Mouse (Mus musculus) neural tube, embryonic 14.5 days (tissue): ENCODE data around the gene Rgs9bp. TPM values are rescaled to one million over a fixed set of nuclear protein-coding genes. Genes with fewer than 3 reads are reported as not detected.

Experiments
- ATAC-seq: fragments of 200-750 bp; cut with Nextera tagmentation; 2 replicates; pipeline ENCODE4 v1.8.0; 2017; ENCODE audit warnings: low read depth, mild to moderate bottlenecking, moderate TSS enrichment, moderate library complexity
- H3K27ac ChIP-seq: fragments of 300-500 bp; sonication (generic); 2 replicates; pipeline ENCODE4 v1.5.1; 2014; ENCODE audit warnings: low read depth, mild to moderate bottlenecking, control low read depth, low read length, moderate library complexity, mixed read lengths
- H3K27me3 ChIP-seq: fragments of 300-500 bp; sonication (generic); 2 replicates; pipeline ENCODE4 v1.6.1; 2014; ENCODE audit warnings: low read length; ENCODE audit not compliant: control insufficient read depth, insufficient read depth
- H3K36me3 ChIP-seq: fragments of 300-500 bp; sonication (generic); 2 replicates; pipeline ENCODE4 v1.6.1; 2014; ENCODE audit warnings: low read length, mixed read lengths; ENCODE audit not compliant: control insufficient read depth, insufficient read depth
- H3K4me1 ChIP-seq: fragments of 300-500 bp; sonication (generic); 2 replicates; pipeline ENCODE4 v1.6.1; 2014; ENCODE audit warnings: low read length; ENCODE audit not compliant: control insufficient read depth, insufficient read depth
- H3K4me2 ChIP-seq: fragments of 300-500 bp; sonication (generic); 2 replicates; pipeline ENCODE4 v1.6.1; 2014; ENCODE audit warnings: mild to moderate bottlenecking, low read depth, low read length, control low read depth
- H3K4me3 ChIP-seq: fragments of 300-500 bp; sonication (generic); 2 replicates; pipeline ENCODE4 v1.5.1; 2014; ENCODE audit warnings: low read depth, low read length, control low read depth, mixed read lengths
- H3K9ac ChIP-seq: fragments of 300-500 bp; sonication (generic); replicated peaks from 2 replicates; pipeline ENCODE4 v1.6.1; 2014; ENCODE audit warnings: low read depth, mild to moderate bottlenecking, control low read depth, low read length, mixed read lengths
- H3K9me3 ChIP-seq: fragments of 300-500 bp; sonication (generic); 2 replicates; pipeline ENCODE4 v1.6.1; 2016; ENCODE audit warnings: low read length; ENCODE audit not compliant: control insufficient read depth
- WGBS: fragments of 180-500 bp; shearing (Covaris S2); extraction: QIAGEN DNeasy Blood & Tissue Kit; methylation state at CpG from one replicate; pipeline ENCODE4 v1.1.7; 2014; 5-methylcytosine and 5-hydroxymethylcytosine counted together
- polyA plus RNA-seq: library from polyadenylated mRNA; unstranded; fragments of >200 nt; fragmentation: Nextera tagmentation; extraction: Ambion mirVana; gene quantifications from 2 replicates; pipeline ENCODE4 v1.2.1, GENCODE M21; 2014

Rgs9bp gene
- polyA plus RNA-seq, 1 experiment from 2014 or later, result 0.08 TPM

GRCm38 (mm10) chr7:35601106-35601505, 15.7 kb upstream of the Rgs9bp start:
- Histone ChIP-seq H3K4me2 (no peak overlapping the region), H3K4me1 (no peaks in the 10 kb centered on the region), H3K27me3 (no peaks in the 10 kb centered on the region), H3K4me3 (no peak overlapping the region), H3K27ac (no peak overlapping the region), H3K9me3 (no peaks in the 10 kb centered on the region), H3K9ac (no peak overlapping the region), H3K36me3 (no peaks in the 10 kb centered on the region)
- 93% methylated on average over 6 of the region's 6 CpGs for WGBS
- ATAC-seq, result no peak

- H3K4me1 ChIP-seq, result no peaks in the 10 kb centered on the region
- ATAC-seq, result no peak
- no peaks in the 10 kb centered on the region for H3K9me3 ChIP-seq
- H3K36me3 ChIP-seq, result no peaks in the 10 kb centered on the region
- H3K4me3 ChIP-seq, result no peak overlapping the region
- H3K27ac ChIP-seq, result no peak overlapping the region
- no peak overlapping the region for H3K9ac ChIP-seq
- no peak overlapping the region for H3K4me2 ChIP-seq
- 93% methylated on average over 10 of the region's 10 CpGs for WGBS
- no peaks in the 10 kb centered on the region for H3K27me3 ChIP-seq
Observed at GRCm38 (mm10) chr7:35600031-35600430, 14.6 kb upstream of the Rgs9bp start.

DNA sequence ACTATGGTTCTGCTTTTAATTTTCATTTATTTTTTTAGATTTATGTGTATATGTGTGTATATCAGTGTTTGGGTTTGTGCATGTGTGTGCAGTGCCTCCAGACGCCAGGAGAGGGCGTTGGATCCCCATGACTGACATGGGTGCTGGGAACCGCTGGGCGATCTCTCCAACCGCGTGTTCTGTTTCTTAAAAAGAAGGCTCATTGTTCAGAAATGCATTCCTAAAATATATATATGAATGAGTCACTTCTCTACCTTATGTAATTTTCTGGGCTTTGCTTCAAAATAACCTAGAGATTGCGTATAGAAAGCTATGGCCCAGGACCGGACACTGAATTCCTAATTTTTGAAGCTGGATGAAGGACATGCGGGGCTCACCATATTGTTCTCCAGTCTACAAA, 14.1 kb upstream of the Rgs9bp start:
- WGBS, result 94% methylated on average over 9 of the region's 9 CpGs
- Histone ChIP-seq H3K27ac (no peak overlapping the region), H3K4me3 (no peak overlapping the region), H3K36me3 (no peaks in the 10 kb centered on the region), H3K4me1 (no peaks in the 10 kb centered on the region), H3K9me3 (no peaks in the 10 kb centered on the region), H3K4me2 (no peak overlapping the region), H3K9ac (no peak overlapping the region), H3K27me3 (no peaks in the 10 kb centered on the region)
- ATAC-seq, result no peak

DNA sequence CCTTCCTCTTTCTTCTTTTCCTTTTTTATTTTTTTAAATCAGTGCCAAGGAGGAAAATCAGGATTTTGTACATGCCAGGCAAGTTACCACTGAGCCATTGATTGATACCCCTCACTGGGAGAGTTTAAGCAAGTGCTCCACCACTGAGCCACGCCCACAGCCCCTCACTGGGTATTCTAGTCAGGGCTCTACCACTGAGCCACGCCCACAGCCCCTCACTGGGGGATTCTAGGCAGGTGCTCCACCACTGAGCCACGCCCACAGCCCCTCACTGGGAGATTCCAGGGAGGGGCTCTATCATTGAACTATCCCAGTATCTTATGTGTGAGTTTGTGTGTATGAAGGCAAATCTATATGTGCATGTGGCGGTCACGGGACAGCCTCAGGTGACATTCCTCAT, 8.9 kb upstream of the Rgs9bp start:
- H3K27ac ChIP-seq, result no peak overlapping the region
- peaks cover 6% of the 10 kb centered on the region; the same call in 1 of the 2 replicates for H3K36me3 ChIP-seq
- WGBS, result 92% methylated on average over 5 of the region's 5 CpGs
- H3K4me1 ChIP-seq, result no peaks in the 10 kb centered on the region
- no peak overlapping the region for H3K4me3 ChIP-seq
- H3K9ac ChIP-seq, result no peak overlapping the region
- no peak overlapping the region for H3K4me2 ChIP-seq
- no peaks in the 10 kb centered on the region for H3K9me3 ChIP-seq
- H3K27me3 ChIP-seq, result no peaks in the 10 kb centered on the region
- no peak for ATAC-seq

DNA sequence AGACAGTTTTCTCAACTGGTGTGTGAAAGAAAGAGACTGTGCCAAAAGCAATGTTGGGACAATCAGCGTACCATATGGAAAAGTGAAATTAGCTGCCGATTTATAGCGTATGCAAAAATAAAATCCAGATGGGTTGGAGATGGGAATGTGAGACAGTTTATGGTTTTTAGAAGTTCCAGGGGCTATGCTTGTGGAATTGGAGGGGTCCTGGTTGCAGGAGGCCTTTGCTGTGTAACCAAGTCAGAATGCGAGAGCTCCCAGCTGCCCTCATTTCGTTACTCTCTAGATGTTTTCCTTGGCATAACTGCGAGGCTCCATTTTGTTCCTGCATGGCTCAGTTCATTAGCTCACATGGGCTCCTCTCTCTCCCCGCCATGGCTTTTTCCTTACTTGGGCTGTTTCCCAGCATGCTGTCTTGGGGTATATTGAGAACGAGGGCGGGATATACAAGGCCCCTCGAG, 5.4 kb upstream of the Rgs9bp start:
- 75% methylated on average over 10 of the region's 10 CpGs for WGBS

GRCm38 (mm10) chr7:35589485-35589884, 4.1 kb upstream of the Rgs9bp start:
- Histone ChIP-seq H3K4me3 (no peak overlapping the region), H3K9me3 (no peaks in the 10 kb centered on the region), H3K36me3 (peaks cover 6% of the 10 kb centered on the region; the same call in 1 of the 2 replicates), H3K4me1 (peaks cover 16% of the 10 kb centered on the region), H3K27me3 (peaks cover 5% of the 10 kb centered on the region; the same call in 1 of the 2 replicates), H3K4me2 (no peak overlapping the region), H3K27ac (no peak overlapping the region), H3K9ac (no peak overlapping the region)
- no peak for ATAC-seq
- WGBS, result 79% methylated on average over 7 of the region's 7 CpGs

More for the DNA sequence above, 5.4 kb upstream of the Rgs9bp start:
- no peak for ATAC-seq
- no peaks in the 10 kb centered on the region for H3K27me3 ChIP-seq
- H3K4me2 ChIP-seq, result no peak overlapping the region
- no peak overlapping the region for H3K9ac ChIP-seq
- H3K4me1 ChIP-seq, result peaks cover 7% of the 10 kb centered on the region; the same call in 1 of the 2 replicates
- H3K9me3 ChIP-seq, result no peaks in the 10 kb centered on the region
- H3K36me3 ChIP-seq, result peaks cover 6% of the 10 kb centered on the region; the same call in 1 of the 2 replicates
- H3K4me3 ChIP-seq, result no peak overlapping the region
- no peak overlapping the region for H3K27ac ChIP-seq

DNA sequence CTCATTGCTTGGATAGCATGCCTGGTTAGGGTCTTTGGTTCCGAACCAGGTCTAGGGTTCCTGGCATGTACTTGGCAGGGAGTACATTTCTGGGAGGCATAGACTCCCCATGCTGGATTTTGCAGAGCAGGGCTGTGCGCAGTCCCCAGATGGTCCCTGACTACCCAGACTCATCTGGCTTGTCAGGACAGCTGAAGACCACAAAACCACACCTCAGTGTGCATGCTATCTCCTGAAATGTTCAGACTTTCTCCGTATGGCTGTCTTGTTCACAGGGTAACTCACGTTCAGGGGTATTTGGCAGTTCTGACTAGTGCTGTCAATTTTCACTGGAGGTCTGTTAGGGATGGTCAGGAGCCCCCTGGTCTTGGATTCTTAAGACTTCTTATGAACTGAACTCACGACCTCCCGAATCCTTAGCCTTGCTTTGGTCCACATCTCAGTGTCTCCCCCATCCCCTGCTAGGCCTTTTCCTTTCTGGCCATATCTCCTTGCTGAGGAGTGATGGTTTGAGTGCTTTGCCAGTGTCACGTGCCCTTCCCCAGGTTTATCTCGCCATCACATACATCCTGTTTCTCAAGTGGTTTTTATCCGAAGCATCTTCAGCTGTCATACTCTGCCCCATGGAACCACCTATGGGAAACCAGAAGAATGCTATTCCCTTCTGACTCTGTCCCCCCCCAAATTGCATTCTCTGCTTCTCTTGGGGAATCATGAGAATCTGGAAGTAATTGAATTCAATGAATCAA, 3.5 kb upstream of the Rgs9bp start:
- Histone ChIP-seq H3K9me3 (no peaks in the 10 kb centered on the region), H3K27me3 (peaks cover 7% of the 10 kb centered on the region), H3K36me3 (peaks cover 6% of the 10 kb centered on the region; the same call in 1 of the 2 replicates), H3K4me1 (peaks cover 21% of the 10 kb centered on the region), H3K27ac (no peak overlapping the region), H3K4me3 (no peak overlapping the region), H3K9ac (no peak overlapping the region), H3K4me2 (no peak overlapping the region)
- WGBS, result 92% methylated on average over 9 of the region's 9 CpGs
- no peak for ATAC-seq

DNA sequence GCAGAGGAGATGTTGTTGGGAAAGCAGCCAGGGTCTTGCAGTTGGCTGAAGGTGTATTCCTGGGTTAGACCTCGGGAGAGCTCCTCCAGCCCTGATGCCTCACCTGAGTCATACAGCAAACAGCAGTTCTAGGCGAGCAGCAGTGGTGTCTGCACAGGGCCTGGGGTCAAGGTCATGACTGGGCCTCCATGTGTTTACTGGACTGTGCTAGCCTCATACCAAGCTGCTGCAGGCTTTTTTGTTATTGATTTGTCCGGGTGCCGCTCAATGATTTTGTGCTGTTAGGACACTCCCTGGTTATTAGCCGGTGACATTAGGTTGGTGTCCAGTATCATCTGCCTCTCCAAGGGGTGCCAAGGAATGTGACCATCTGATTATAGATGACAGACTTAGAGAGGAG, 2.3 kb upstream of the Rgs9bp start:
- Histone ChIP-seq H3K4me3 (no peak overlapping the region), H3K27me3 (peaks cover 15% of the 10 kb centered on the region), H3K27ac (no peak overlapping the region), H3K4me2 (no peak overlapping the region), H3K36me3 (no peaks in the 10 kb centered on the region), H3K9ac (no peak overlapping the region), H3K4me1 (peaks cover 21% of the 10 kb centered on the region), H3K9me3 (no peaks in the 10 kb centered on the region)
- 84% methylated on average over 5 of the region's 5 CpGs for WGBS
- no peak for ATAC-seq

GRCm38 (mm10) chr7:35586906-35587445, 1.6 kb upstream of the Rgs9bp start:
- no peaks in the 10 kb centered on the region for H3K9me3 ChIP-seq
- no peaks in the 10 kb centered on the region for H3K36me3 ChIP-seq
- H3K4me2 ChIP-seq, result peak overlapping the region; percentile 100
- H3K27me3 ChIP-seq, result peaks cover 19% of the 10 kb centered on the region
- peak overlapping the region; percentile 82 for H3K9ac ChIP-seq
- H3K27ac ChIP-seq, result no peak overlapping the region
- WGBS, result 25% methylated on average over 15 of the region's 15 CpGs
- peaks cover 21% of the 10 kb centered on the region for H3K4me1 ChIP-seq
- H3K4me3 ChIP-seq, result peak overlapping the region; percentile 94
- no peak for ATAC-seq
